Mouse (Mus musculus): Measurements from ENCODE around the gene Llcfc1.

DNA sequence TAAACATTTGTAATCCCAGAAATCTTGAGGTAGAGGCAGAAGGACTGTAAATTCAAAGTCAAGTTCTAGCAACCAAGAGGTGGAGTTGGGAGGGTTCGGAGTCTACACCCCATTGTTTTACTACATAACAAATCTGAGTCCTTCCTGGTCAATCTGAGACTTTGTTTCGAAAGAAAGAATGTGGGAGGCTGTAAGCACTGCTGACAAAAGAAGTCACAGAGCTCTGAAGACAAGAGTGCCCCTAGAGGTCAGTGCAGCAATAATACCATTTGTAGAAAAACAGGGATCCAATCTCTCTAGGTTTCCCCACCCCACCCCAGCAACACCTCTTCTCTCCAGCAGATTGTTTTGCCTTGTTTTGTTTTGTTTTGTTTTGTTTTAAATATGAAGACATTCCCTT, 21.9 kb upstream of the Llcfc1 start:
- TF ChIP-seq CTCF (IDR thresholded peaks at IDR 0.05; ENCODE audit: control insufficient read depth, insufficient read depth, insufficient read length) (no peak), CEBPB (IDR thresholded peaks at IDR 0.05; ENCODE audit: low read depth) (no peak), MYOG (IDR thresholded peaks at IDR 0.05; ENCODE audit: control insufficient read depth, extremely low read depth, insufficient read length) (no peak), USF1 (IDR thresholded peaks at IDR 0.05; ENCODE audit: low read depth) (no peak), MAX (IDR thresholded peaks at IDR 0.05) (no peak), MYOD1 (IDR thresholded peaks at IDR 0.05; ENCODE audit: control insufficient read depth, insufficient read length, low read depth) (no peak), FOSL1 (IDR thresholded peaks at IDR 0.05; ENCODE audit: insufficient read depth, low read length, poor library complexity, severe bottlenecking) (no peak)

Measured in C2C12 (cell line).